Mouse (Mus musculus) midbrain, embryonic 14.5 days (tissue): ENCODE data around the gene Fgf9. TPM values are rescaled to one million over a fixed set of nuclear protein-coding genes. Genes with fewer than 3 reads are reported as not detected.

Source experiments
- ATAC-seq: fragments of 200-750 bp; cut with Nextera tagmentation; 2 replicates; pipeline ENCODE4 v1.8.0; 2017; ENCODE audit warnings: moderate number of reproducible peaks, moderate library complexity; ENCODE audit not compliant: low FRiP score, low TSS enrichment
- DNase-seq: peaks from one replicate; pipeline ENCODE4 v3.0.0-alpha.2; 2015
- H3K27ac ChIP-seq: fragments of 300-500 bp; sonication (generic); replicated peaks from 2 replicates; pipeline ENCODE4 v1.5.1; 2014; ENCODE audit warnings: mild to moderate bottlenecking, low read depth, low read length, moderate library complexity
- H3K27me3 ChIP-seq: fragments of 300-500 bp; sonication (generic); 2 replicates; pipeline ENCODE4 v1.6.1; 2014; ENCODE audit warnings: low read length, control low read depth, mixed read lengths; ENCODE audit not compliant: control insufficient read depth, insufficient read depth
- H3K36me3 ChIP-seq: fragments of 300-500 bp; sonication (generic); 2 replicates; pipeline ENCODE4 v1.6.1; 2014; ENCODE audit warnings: low read length, control low read depth; ENCODE audit not compliant: control insufficient read depth, insufficient read depth
- H3K4me1 ChIP-seq: fragments of 300-500 bp; sonication (generic); 2 replicates; pipeline ENCODE4 v1.6.1; 2014; ENCODE audit warnings: mild to moderate bottlenecking, antibody characterized with exemption, low read length, control low read depth; ENCODE audit not compliant: control insufficient read depth, insufficient read depth
- H3K4me2 ChIP-seq: fragments of 300-500 bp; sonication (generic); 2 replicates; pipeline ENCODE4 v1.6.1; 2014; ENCODE audit warnings: mild to moderate bottlenecking, low read length, moderate library complexity
- H3K4me3 ChIP-seq: fragments of 300-500 bp; sonication (generic); replicated peaks from 2 replicates; pipeline ENCODE4 v1.5.1; 2014; ENCODE audit warnings: low read depth, low read length
- H3K9ac ChIP-seq: fragments of 300-500 bp; sonication (generic); replicated peaks from 2 replicates; pipeline ENCODE4 v1.6.1; 2014; ENCODE audit warnings: mild to moderate bottlenecking, low read length, moderate library complexity
- H3K9me3 ChIP-seq: fragments of 300-500 bp; sonication (generic); 2 replicates; pipeline ENCODE4 v1.6.1; 2016; ENCODE audit warnings: low read length, control low read depth, mixed read lengths; ENCODE audit not compliant: control insufficient read depth
- WGBS: fragments of 180-500 bp; shearing (Covaris S2); extraction: QIAGEN DNeasy Blood & Tissue Kit; methylation state at CpG from one replicate; pipeline ENCODE4 v1.1.7; 2014; 5-methylcytosine and 5-hydroxymethylcytosine counted together
- polyA plus RNA-seq: library from polyadenylated mRNA; unstranded; fragments of >200 nt; fragmentation: Nextera tagmentation; extraction: Ambion mirVana; gene quantifications from 2 replicates; pipeline ENCODE4 v1.2.1, GENCODE M21; 2014

The Fgf9 gene
- polyA plus RNA-seq: 13.5 and 19.7 TPM in 2 replicates

- Histone ChIP-seq H3K27me3 (peaks cover 40% of the 10 kb centered on the region), H3K4me2 (peak within 1 kb of the TSS; percentile 98), H3K36me3 (no peaks in the 10 kb centered on the region), H3K4me1 (peaks cover 29% of the 10 kb centered on the region), H3K27ac (peak within 1 kb of the TSS; percentile 45), H3K9ac (peak within 1 kb of the TSS; percentile 66), H3K4me3 (peak within 1 kb of the TSS; percentile 66), H3K9me3 (no peaks in the 10 kb centered on the region)
- 0% methylated on average over 25 of the region's 33 CpGs for WGBS
- DNase-seq (peak; percentile 67), ATAC-seq (no peak; the same call in 1 of the 2 replicates)
Measured at GRCm38 (mm10) chr14:58070481-58071119, at the start of gene Fgf9. Fgf9 (plus strand) TSS chr14:58070547.

DNA sequence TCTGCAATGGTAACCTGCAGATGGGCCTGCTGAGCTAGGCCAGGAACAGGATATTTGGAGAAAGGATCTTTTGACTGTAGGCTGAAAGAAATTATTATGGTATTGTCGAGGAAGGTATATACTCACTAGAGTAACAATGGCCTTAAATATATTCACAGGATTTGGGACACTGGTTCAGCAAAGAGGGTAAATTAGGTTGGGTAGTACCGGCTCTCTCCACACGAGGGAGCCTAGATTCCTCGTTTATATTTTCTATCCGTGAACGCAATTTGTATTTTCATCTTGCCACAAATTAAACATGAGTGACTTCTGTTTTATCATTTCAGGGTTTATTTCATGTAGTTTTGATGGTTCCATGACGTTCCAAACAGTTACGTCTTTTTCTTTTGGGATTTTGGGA is 35.8 kb upstream of the Fgf9 start:
- Histone ChIP-seq H3K27me3 (no peaks in the 10 kb centered on the region), H3K4me2 (no peak overlapping the region), H3K9me3 (no peaks in the 10 kb centered on the region), H3K9ac (no peak overlapping the region), H3K4me3 (no peak overlapping the region), H3K36me3 (no peaks in the 10 kb centered on the region), H3K4me1 (no peaks in the 10 kb centered on the region), H3K27ac (no peak overlapping the region)
- ATAC-seq: no peak
- WGBS: 10% methylated on average over 8 of the region's 8 CpGs
- DNase-seq: peak; percentile 85

GRCm38 (mm10) chr14:58036174-58036573 is 34.2 kb upstream of the Fgf9 start:
- no peaks in the 10 kb centered on the region for H3K36me3 ChIP-seq
- DNase-seq (no peak), ATAC-seq (no peak)
- H3K27me3 ChIP-seq: no peaks in the 10 kb centered on the region
- no peak overlapping the region for H3K4me3 ChIP-seq
- H3K4me1 ChIP-seq: no peaks in the 10 kb centered on the region
- H3K9ac ChIP-seq: no peak overlapping the region
- no peak overlapping the region for H3K4me2 ChIP-seq
- H3K9me3 ChIP-seq: no peaks in the 10 kb centered on the region
- no peak overlapping the region for H3K27ac ChIP-seq
- 37% methylated on average over 6 of the region's 6 CpGs for WGBS

DNA sequence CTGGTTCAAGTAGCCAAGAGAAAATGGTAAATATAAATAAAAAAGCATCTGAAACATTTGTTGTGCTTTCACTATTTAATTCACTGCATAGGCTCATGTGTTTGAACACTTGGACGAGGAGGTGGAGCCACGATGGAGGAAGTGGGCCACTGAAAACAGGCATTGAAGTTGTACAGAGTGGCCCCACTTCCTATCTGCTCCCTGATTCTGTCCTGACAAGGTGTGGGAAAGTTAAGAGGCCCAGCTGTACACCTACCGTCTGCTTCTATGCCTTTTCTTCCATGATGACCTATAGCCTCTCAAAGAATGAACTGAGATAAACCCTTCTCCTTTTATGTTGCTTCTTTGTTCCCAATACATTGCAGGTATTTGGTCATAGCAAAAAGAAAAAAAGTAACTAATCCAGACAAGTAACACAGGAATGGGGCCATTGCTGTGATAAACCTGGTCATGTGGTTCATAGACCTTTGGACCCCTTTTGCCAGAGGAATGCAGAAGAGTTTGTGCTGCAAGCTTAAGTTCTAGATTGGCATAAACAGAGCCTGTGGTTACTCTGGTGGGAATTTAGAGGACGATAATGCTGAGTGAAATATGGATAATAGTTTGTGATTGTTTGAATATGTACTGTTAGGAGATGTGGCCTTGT is 23.6 kb upstream of the Fgf9 start:
- Histone ChIP-seq H3K4me3 (no peak overlapping the region), H3K4me1 (no peaks in the 10 kb centered on the region), H3K27ac (no peak overlapping the region), H3K9ac (no peak overlapping the region), H3K9me3 (no peaks in the 10 kb centered on the region), H3K36me3 (no peaks in the 10 kb centered on the region), H3K27me3 (no peaks in the 10 kb centered on the region), H3K4me2 (no peak overlapping the region)
- DNase-seq: no peak
- ATAC-seq: no peak
- 90% methylated on average over 4 of the region's 4 CpGs for whole genome bisulfite sequencing

DNA sequence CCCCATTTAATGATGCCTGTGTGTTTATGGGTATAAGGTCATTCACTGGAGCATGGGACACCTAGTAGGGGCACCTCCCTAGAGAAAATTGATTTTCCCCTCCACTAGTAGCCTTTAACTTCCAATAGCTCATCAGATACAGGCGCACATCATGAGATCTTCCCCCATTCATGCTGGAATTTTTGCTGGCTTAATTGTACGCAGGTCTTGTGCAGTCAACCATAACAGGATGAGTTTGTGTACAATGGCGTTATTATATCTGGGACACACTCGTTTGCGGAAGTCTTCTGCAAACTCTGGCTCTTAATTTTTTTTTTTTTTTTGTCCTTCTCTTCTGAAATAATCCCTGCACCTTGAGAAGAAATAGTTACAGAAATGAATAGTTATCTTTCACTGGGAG is 19.7 kb upstream of the Fgf9 start:
- 80% methylated on average over 5 of the region's 5 CpGs for WGBS
- Histone ChIP-seq H3K4me2 (no peak overlapping the region), H3K9ac (no peak overlapping the region), H3K27ac (no peak overlapping the region), H3K4me3 (no peak overlapping the region), H3K36me3 (no peaks in the 10 kb centered on the region), H3K9me3 (no peaks in the 10 kb centered on the region), H3K4me1 (no peaks in the 10 kb centered on the region), H3K27me3 (no peaks in the 10 kb centered on the region)
- DNase-seq (no peak), ATAC-seq (no peak)

DNA sequence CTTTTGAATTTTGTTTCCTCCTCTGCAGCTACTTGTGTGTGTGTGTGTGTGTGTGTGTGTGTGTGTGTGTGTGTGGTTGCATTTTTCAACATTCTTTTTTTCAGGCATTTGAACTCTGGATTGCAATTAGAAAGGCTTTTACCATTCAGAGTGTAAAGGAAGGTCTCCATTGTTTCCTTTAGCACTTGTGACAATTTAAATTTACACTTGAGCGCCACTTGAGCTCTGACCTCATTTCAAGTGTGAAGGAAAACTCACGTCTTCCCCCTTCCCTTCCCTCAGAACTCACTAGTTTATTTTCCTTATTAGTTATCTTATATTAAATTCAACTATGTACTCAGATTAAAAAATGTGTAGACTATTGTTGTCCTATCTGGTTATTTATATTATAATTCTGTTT is 2.8 kb upstream of the Fgf9 start:
- H3K27ac ChIP-seq: no peak overlapping the region
- ATAC-seq: no peak
- no peak overlapping the region for H3K9ac ChIP-seq
- H3K9me3 ChIP-seq: no peaks in the 10 kb centered on the region
- H3K36me3 ChIP-seq: no peaks in the 10 kb centered on the region
- no peak for DNase-seq
- H3K4me2 ChIP-seq: no peak overlapping the region
- H3K27me3 ChIP-seq: peaks cover 17% of the 10 kb centered on the region; the same call in 1 of the 2 replicates
- 68% methylated on average over 2 of the region's 2 CpGs for WGBS
- peaks cover 14% of the 10 kb centered on the region; the same call in 1 of the 2 replicates for H3K4me1 ChIP-seq
- no peak overlapping the region for H3K4me3 ChIP-seq

DNA sequence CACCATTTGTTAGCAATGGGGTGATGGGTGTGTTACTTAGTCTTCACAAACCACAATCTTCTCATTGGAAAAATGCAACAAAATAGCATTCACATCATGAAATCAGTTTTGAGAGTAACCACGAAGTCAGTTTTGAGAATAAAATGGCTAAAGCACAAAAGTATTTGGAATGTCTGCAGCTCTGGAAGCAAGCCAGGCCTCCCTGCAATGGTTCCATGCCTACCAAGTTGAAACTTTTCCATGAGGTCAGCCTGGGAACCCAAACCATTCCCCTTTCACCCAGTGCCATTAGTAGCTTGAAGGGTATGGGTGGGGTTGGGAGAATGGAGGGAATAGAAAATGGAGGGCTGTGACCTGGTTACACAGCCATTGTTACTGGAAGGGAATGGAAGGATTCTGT is 1.7 kb upstream of the Fgf9 start:
- ATAC-seq (no peak), DNase-seq (no peak)
- WGBS: 80% methylated on average over 1 of the region's 1 CpGs
- peaks cover 27% of the 10 kb centered on the region for H3K27me3 ChIP-seq
- H3K27ac ChIP-seq: no peak overlapping the region
- H3K4me2 ChIP-seq: no peak overlapping the region
- H3K9ac ChIP-seq: no peak overlapping the region
- no peaks in the 10 kb centered on the region for H3K9me3 ChIP-seq
- peaks cover 21% of the 10 kb centered on the region for H3K4me1 ChIP-seq
- H3K4me3 ChIP-seq: no peak overlapping the region
- no peaks in the 10 kb centered on the region for H3K36me3 ChIP-seq

GRCm38 (mm10) chr14:58069927-58070326 is 420 bp upstream of the Fgf9 start:
- H3K9me3 ChIP-seq: no peaks in the 10 kb centered on the region

More at GRCm38 (mm10) chr14:58069927-58070326, 420 bp upstream of the Fgf9 start:
- 3% methylated on average over 6 of the region's 6 CpGs for WGBS
- Histone ChIP-seq H3K4me2 (peak overlapping the region; percentile 98), H3K4me1 (peaks cover 29% of the 10 kb centered on the region), H3K9ac (no peak overlapping the region; the same call in 1 of the 2 replicates), H3K27me3 (peaks cover 40% of the 10 kb centered on the region), H3K36me3 (no peaks in the 10 kb centered on the region), H3K27ac (no peak overlapping the region), H3K4me3 (peak overlapping the region; percentile 66)
- ATAC-seq (no peak), DNase-seq (peak; percentile 52)
